Mouse (Mus musculus): ENCODE measurements at regions not wholly inside any gene's neighbourhood (a gene's known extent, or its start where the extent isn't known, plus 50 kb on each side); places are given as distances from the start of the nearest gene placed in this dataset.

- DNase-seq, result no peak
These were observed 71.0 kb upstream of the Usp24 start for GRCm38 (mm10) chr4:106244826-106245510.

- no peak for DNase-seq
These were observed 69.3 kb upstream of the Usp24 start for GRCm38 (mm10) chr4:106246695-106247094.

- no peak for DNase-seq
These were observed 68.6 kb upstream of the Usp24 start for GRCm38 (mm10) chr4:106247398-106247797.

GRCm38 (mm10) chr4:106248272-106248671 lies 67.7 kb upstream of the Usp24 start:
- DNase-seq, result no peak

GRCm38 (mm10) chr4:106249028-106249782 lies 66.8 kb upstream of the Usp24 start:
- no peak for DNase-seq

- no peak for DNase-seq
These were observed 66.0 kb upstream of the Usp24 start for GRCm38 (mm10) chr4:106250048-106250447.

GRCm38 (mm10) chr4:106251430-106251829 lies 64.6 kb upstream of the Usp24 start:
- DNase-seq, result no peak

GRCm38 (mm10) chr4:106252946-106253345 lies 63.1 kb upstream of the Usp24 start:
- no peak for DNase-seq

- no peak for DNase-seq
These were observed 61.1 kb upstream of the Usp24 start for GRCm38 (mm10) chr4:106254761-106255475.

GRCm38 (mm10) chr4:106255959-106256609 lies 59.9 kb upstream of the Usp24 start:
- no peak for DNase-seq

- DNase-seq, result no peak
These were observed 54.6 kb upstream of the Usp24 start for GRCm38 (mm10) chr4:106261404-106261803.

- no peak for DNase-seq
These were observed 54.0 kb upstream of the Usp24 start for GRCm38 (mm10) chr4:106261901-106262560.

GRCm38 (mm10) chr4:106262751-106263725 lies 53.0 kb upstream of the Usp24 start:
- no peak for DNase-seq

All from thymus, postnatal 36 days (tissue).